10 mouse cellular contexts compared by ENCODE assay signal in the genomic region with DNA sequence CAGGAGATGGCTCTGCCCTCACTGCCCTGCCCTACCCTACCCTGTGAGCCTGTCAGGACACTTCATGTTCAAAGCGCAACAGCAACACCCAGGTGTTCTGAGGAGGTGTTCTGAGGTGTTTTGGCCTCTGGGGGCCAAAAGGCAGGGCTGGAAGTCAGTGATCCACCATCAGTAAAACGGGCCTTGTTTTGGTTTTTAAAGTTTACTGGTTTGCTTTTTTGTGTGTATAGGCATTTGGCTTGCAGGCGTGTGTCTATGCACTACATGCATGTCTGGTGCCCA. TPM values are rescaled to one million over a fixed set of nuclear protein-coding genes. Genes with fewer than 3 reads are reported as not detected.
DNase-seq lines count a peak whose midpoint lies in the region; ATAC-seq and TF ChIP-seq lines count a peak whose summit lies in the region.
"Had no signal": no experiment of that assay in that cellular context is flagged by ENCODE, and none has a peak within 500 bp of the region (broad histone marks: within the 10 kb centered on the region; RNA-seq: fewer than 3 reads in every experiment).

No protein-coding gene starts in this region.

- no peak for TF ChIP-seq EP300 in ES-Bruce4 (IDR thresholded peaks at IDR 0.05; ENCODE audit: insufficient read depth, low read depth, low read length)

- H3K36me3 ChIP-seq in heart, embryonic 15.5 days, result no peaks in the 10 kb centered on the region
- H3K36me3 ChIP-seq in ES-Bruce4 (ENCODE audit: control insufficient read depth, insufficient read depth, low read length, poor library complexity, severe bottlenecking), result no peaks in the 10 kb centered on the region
- H3K36me3 ChIP-seq in liver, embryonic 16.5 days (ENCODE audit: control insufficient read depth, insufficient read depth), result no peaks in the 10 kb centered on the region

- H3K27me3 ChIP-seq in heart, embryonic 15.5 days, result no peaks in the 10 kb centered on the region
- no peaks in the 10 kb centered on the region for H3K27me3 ChIP-seq in ES-Bruce4 (ENCODE audit: control insufficient read depth, insufficient read depth, low read length, poor library complexity, severe bottlenecking)
- no peaks in the 10 kb centered on the region for H3K27me3 ChIP-seq in liver, embryonic 16.5 days (ENCODE audit: control insufficient read depth, insufficient read depth, low read depth, low read length)

- no peak for TF ChIP-seq CTCF in ES-Bruce4 (IDR thresholded peaks at IDR 0.05; ENCODE audit: low read depth, low read length)
- no peak for TF ChIP-seq CTCF in embryonic fibroblast, embryonic 13.5 days (IDR thresholded peaks at IDR 0.05; ENCODE audit: borderline replicate concordance, insufficient read depth, low read length)

- DNase-seq in heart, adult 8-10 months (ENCODE audit: low spot score), result no peak
- no peak for DNase-seq in urinary bladder, adult 2 months (ENCODE audit: low spot score)
- DNase-seq in spleen, adult 12 weeks (ENCODE audit: low spot score), result no peak
- DNase-seq in frontal cortex, postnatal 14 days (ENCODE audit: low spot score in 2 of 2), result no peak
- DNase-seq: cerebellum, adult 9-10 months; kidney, adult 11 months had no signal

- H3K4me3 ChIP-seq in heart, embryonic 15.5 days, result peak overlapping the region; percentile 46
- H3K4me3 ChIP-seq in ES-Bruce4 (ENCODE audit: low read depth, low read length), result peak overlapping the region; percentile 43
- H3K4me3 ChIP-seq in embryonic fibroblast, embryonic 13.5 days (ENCODE audit: insufficient read depth, low read length), result 0 out of 2 replicates have a peak overlapping the region, but pooled peaks have one; percentile 17
- H3K4me3 ChIP-seq in liver, embryonic 16.5 days (ENCODE audit: low read depth, low read length), result peak overlapping the region; percentile 52

- H3K9me3 ChIP-seq in heart, embryonic 15.5 days (replicated peaks), result no peaks in the 10 kb centered on the region
- H3K9me3 ChIP-seq in ES-Bruce4 (replicated peaks; ENCODE audit: control insufficient read depth, insufficient read depth, low read length, poor library complexity, severe bottlenecking), result no peaks in the 10 kb centered on the region
- no peaks in the 10 kb centered on the region for H3K9me3 ChIP-seq in liver, embryonic 16.5 days (replicated peaks; ENCODE audit: control insufficient read depth, low read length)

- 71% methylated on average over 3 of the region's 3 CpGs for WGBS in heart, embryonic 15.5 days
- 67% methylated on average over 3 of the region's 3 CpGs for WGBS in liver, embryonic 16.5 days (ENCODE audit: insufficient replicate concordance)

- peak overlapping the region; percentile 66 for H3K4me2 ChIP-seq in heart, embryonic 15.5 days
- H3K4me2 ChIP-seq in liver, embryonic 16.5 days (ENCODE audit: low read depth, low read length), result peak overlapping the region; percentile 59

- no peak overlapping the region for H3K27ac ChIP-seq in heart, embryonic 15.5 days
- H3K27ac ChIP-seq in ES-Bruce4 (ENCODE audit: insufficient read depth, low read length), result no peak overlapping the region
- H3K27ac ChIP-seq in embryonic fibroblast, embryonic 13.5 days (ENCODE audit: insufficient read depth, low read length), result no peak overlapping the region
- H3K27ac ChIP-seq in liver, embryonic 16.5 days (ENCODE audit: low read length), result no peak overlapping the region

- H3K9ac ChIP-seq in heart, embryonic 15.5 days, result peak overlapping the region; percentile 22; the same call in 1 of the 2 replicates
- peak overlapping the region; percentile 52 for H3K9ac ChIP-seq in ES-Bruce4 (ENCODE audit: low read depth, poor library complexity, severe bottlenecking)
- peak overlapping the region; percentile 38 for H3K9ac ChIP-seq in liver, embryonic 16.5 days (ENCODE audit: low read depth, low read length)

- ATAC-seq in heart, embryonic 15.5 days (replicated peaks; ENCODE audit: insufficient number of reproducible peaks, insufficient read depth, low FRiP score, low read depth), result no peak
- no peak for ATAC-seq in liver, embryonic 16.5 days (ENCODE audit: low read depth)

- no peak for TF ChIP-seq POLR2A in ES-Bruce4 (IDR thresholded peaks at IDR 0.05; ENCODE audit: insufficient read depth, low read length)
- no peak for TF ChIP-seq POLR2A in embryonic fibroblast, embryonic 13.5 days (IDR thresholded peaks at IDR 0.05; ENCODE audit: low read depth, low read length)

- H3K4me1 ChIP-seq in heart, embryonic 15.5 days (replicated peaks), result peaks cover 5% of the 10 kb centered on the region
- no peaks in the 10 kb centered on the region for H3K4me1 ChIP-seq in ES-Bruce4 (ENCODE audit: control insufficient read depth, insufficient read depth, low read length)
- H3K4me1 ChIP-seq in embryonic fibroblast, embryonic 13.5 days (ENCODE audit: control insufficient read depth, insufficient read depth, low read length), result no peaks in the 10 kb centered on the region
- H3K4me1 ChIP-seq in liver, embryonic 16.5 days (ENCODE audit: control insufficient read depth, low read depth, low read length), result peaks cover 16% of the 10 kb centered on the region

RNA-seq across cellular contexts. Expression of gene Mgarp, which starts 17.9 kb away (rescaled TPM):
- polyA plus RNA-seq in heart, embryonic 15.5 days (2015; fragmentation: Nextera tagmentation; extraction: Ambion mirVana), result 6.9 and 9.5 TPM in 2 replicates
- total RNA-seq in heart, adult 8-10 months (2022), result under 1 TPM; 0.22 to 0.37 (median 0.26) TPM
- polyA plus RNA-seq in ES-Bruce4 (2011; ENCODE audit: insufficient read depth, insufficient read length, low read depth, missing spikeins), result 8.3 and 9.8 TPM in 2 replicates
- polyA plus RNA-seq in embryonic fibroblast, embryonic 13.5 days (2011; ENCODE audit: insufficient read length, low read depth, missing spikeins), result 0.70 and 1.1 TPM in 2 replicates
- 3.0 TPM in 2 replicates for polyA plus RNA-seq in liver, embryonic 16.5 days (2015; fragmentation: Nextera tagmentation; extraction: Ambion mirVana)
- polyA plus RNA-seq in urinary bladder, adult 2 months (2012; rRNA removed), result 2.9 and 3.6 TPM in 2 replicates

RNA-seq across cellular contexts. Expression of gene Ndufc1, which starts 30.2 kb away (rescaled TPM):
- polyA plus RNA-seq in heart, embryonic 15.5 days (2015; fragmentation: Nextera tagmentation; extraction: Ambion mirVana), result 1,150 and 1,902 TPM in 2 replicates
- total RNA-seq in heart, adult 8-10 months (2022), result 1,000 to 10,000 TPM; 1,660 to 1,731 (median 1,722) TPM
- 194 and 196 TPM in 2 replicates for polyA plus RNA-seq in ES-Bruce4 (2011; ENCODE audit: insufficient read depth, insufficient read length, low read depth, missing spikeins)
- polyA plus RNA-seq in embryonic fibroblast, embryonic 13.5 days (2011; ENCODE audit: insufficient read length, low read depth, missing spikeins), result 205 and 215 TPM in 2 replicates
- polyA plus RNA-seq in liver, embryonic 16.5 days (2015; fragmentation: Nextera tagmentation; extraction: Ambion mirVana), result 397 and 419 TPM in 2 replicates
- 295 and 320 TPM in 2 replicates for polyA plus RNA-seq in urinary bladder, adult 2 months (2012; rRNA removed)

RNA-seq across cellular contexts. Expression of gene Naa15, which starts 36.3 kb away (rescaled TPM):
- 36.5 and 42.5 TPM in 2 replicates for polyA plus RNA-seq in heart, embryonic 15.5 days (2015; fragmentation: Nextera tagmentation; extraction: Ambion mirVana)
- 10 to 100 TPM; 44.6 to 56.5 (median 48.1) TPM for total RNA-seq in heart, adult 8-10 months (2022)
- polyA plus RNA-seq in ES-Bruce4 (2011; ENCODE audit: insufficient read depth, insufficient read length, low read depth, missing spikeins), result 173 and 197 TPM in 2 replicates
- 86.3 and 105 TPM in 2 replicates for polyA plus RNA-seq in embryonic fibroblast, embryonic 13.5 days (2011; ENCODE audit: insufficient read length, low read depth, missing spikeins)
- polyA plus RNA-seq in liver, embryonic 16.5 days (2015; fragmentation: Nextera tagmentation; extraction: Ambion mirVana), result 15.3 and 16.3 TPM in 2 replicates
- 21.1 and 22.9 TPM in 2 replicates for polyA plus RNA-seq in urinary bladder, adult 2 months (2012; rRNA removed)

RNA-seq across cellular contexts. Expression of gene Elf2, which starts 38.1 kb away (rescaled TPM):
- 51.3 and 55.4 TPM in 2 replicates for polyA plus RNA-seq in heart, embryonic 15.5 days (2015; fragmentation: Nextera tagmentation; extraction: Ambion mirVana)
- total RNA-seq in heart, adult 8-10 months (2022), result 10 to 100 TPM; 40.6 to 52.9 (median 50.9) TPM
- 52.8 and 57.7 TPM in 2 replicates for polyA plus RNA-seq in ES-Bruce4 (2011; ENCODE audit: insufficient read depth, insufficient read length, low read depth, missing spikeins)
- 39.5 and 53.4 TPM in 2 replicates for polyA plus RNA-seq in embryonic fibroblast, embryonic 13.5 days (2011; ENCODE audit: insufficient read length, low read depth, missing spikeins)
- polyA plus RNA-seq in liver, embryonic 16.5 days (2015; fragmentation: Nextera tagmentation; extraction: Ambion mirVana), result 19.0 and 20.0 TPM in 2 replicates
- polyA plus RNA-seq in urinary bladder, adult 2 months (2012; rRNA removed), result 52.0 and 53.9 TPM in 2 replicates
